Mouse (Mus musculus): Measurements from ENCODE around the gene 1110008L16Rik.
"Not testable (repeated sequence)": the region's sequence is repeated elsewhere in the genome, so short reads cannot be mapped to it uniquely, and the experiment has no call there.

1110008L16Rik gene

DNA sequence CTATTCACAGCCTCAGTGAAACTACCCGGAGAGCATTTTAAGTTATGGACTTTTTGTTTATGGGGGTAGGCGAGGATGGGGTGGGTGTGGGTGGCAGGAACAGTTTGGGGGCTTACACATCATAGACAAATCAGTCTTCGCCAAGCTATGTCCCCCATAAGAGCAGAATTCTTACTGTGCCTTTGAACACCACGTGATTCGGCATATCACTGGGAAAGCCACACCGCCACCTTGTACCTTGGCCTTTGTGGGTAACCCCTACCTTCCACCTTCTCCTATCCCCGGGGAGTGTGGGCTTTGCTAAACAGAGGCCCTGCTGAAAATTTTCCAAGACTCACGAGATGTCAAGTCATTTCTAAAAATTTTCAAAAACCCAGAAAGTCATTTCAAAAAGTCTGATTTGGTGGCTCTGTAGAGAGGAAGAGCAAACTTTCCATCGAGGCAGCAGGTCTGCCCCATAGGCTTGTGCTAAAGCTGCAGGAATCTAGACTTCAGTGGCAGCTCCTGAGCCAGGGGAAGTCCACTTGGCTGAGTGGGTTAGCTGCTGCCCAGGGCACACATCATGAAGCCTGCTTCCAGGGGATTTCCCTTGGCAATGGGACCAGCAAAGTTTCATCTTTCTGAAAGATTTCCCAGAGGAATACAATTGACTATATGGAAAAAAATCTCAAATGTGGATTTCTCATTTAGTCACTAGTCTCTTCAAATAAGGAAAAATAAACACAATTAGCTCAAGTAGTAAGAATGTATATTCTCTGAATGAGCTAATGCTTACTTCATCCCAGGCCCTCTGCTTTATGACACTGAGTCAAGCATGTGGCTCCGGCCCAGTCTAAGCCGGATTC is 93.6 kb downstream of the 1110008L16Rik start:
- DNase-seq: no peak

DNA sequence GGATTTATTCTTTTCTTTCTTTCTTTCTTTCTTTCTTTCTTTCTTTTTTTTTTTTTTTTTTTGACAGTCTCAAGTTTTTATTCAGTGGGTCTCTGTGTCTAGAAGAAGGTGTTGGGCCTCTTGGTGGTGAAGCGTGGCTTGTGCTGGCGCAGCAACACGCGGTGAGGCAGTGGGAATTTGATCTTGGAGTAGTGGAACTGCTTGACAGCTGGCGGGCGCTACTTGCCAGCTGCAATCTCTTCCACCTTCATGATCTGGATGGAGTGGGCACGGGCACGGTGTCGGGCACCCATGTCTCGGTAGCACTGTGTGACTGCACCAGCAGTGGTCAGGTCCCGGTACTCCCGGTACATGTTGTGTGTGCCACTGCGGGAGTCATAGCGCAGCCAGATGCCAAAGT is 96.2 kb downstream of the 1110008L16Rik start:
- DNase-seq: not testable (repeated sequence)

DNA sequence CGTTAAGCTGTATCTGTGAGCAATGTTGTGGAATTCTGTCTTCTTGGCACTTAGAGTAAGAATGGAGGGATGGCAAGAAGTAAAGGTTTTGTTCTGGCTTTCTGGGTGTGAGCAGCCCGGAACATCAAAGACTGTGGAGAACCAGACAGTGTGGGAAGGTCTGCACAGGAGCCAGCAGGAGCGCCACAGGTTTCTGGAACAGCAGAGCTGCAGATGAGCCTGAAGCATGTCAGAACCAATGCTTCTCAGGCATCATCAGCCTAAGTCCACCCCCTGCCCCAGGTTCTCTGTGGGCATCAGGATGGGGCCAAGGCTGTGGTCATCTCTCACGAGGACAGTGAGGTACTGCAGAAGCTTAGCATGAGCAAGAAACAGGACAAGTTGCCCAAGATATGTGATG is 97.2 kb downstream of the 1110008L16Rik start:
- no peak for DNase-seq

DNA sequence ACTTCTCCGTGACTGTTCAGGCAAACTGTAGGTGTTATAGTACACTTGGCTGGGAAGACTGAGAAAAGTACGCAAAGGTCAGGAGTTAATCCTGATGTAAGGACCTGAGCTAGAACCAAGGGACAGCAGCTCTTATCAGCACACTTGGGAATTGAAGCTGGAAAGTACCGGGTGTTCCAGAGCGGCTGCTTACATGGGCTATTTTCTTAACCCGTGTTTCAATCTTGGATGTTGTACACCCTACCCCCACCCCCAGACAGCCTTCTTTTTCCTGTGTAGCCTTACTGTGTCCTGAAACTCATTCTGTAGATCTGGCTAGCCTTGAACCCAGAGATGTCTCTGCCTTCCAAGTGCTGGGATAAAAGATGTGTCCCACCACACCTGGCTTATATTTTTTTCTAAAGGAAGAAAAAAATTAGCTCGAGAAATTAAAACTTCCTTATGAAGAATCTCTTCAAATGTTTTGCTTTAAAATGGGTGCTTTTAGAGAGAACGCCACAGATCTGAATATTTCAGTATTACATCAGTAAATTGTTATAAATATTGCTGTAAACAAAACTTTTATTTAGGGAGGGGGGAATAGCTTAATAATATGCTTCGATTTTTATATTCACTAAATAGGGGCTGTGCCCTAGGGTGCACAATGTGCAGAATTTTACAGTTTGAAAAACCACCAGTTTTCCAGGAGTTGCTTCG is 98.3 kb downstream of the 1110008L16Rik start:
- no peak for DNase-seq

DNA sequence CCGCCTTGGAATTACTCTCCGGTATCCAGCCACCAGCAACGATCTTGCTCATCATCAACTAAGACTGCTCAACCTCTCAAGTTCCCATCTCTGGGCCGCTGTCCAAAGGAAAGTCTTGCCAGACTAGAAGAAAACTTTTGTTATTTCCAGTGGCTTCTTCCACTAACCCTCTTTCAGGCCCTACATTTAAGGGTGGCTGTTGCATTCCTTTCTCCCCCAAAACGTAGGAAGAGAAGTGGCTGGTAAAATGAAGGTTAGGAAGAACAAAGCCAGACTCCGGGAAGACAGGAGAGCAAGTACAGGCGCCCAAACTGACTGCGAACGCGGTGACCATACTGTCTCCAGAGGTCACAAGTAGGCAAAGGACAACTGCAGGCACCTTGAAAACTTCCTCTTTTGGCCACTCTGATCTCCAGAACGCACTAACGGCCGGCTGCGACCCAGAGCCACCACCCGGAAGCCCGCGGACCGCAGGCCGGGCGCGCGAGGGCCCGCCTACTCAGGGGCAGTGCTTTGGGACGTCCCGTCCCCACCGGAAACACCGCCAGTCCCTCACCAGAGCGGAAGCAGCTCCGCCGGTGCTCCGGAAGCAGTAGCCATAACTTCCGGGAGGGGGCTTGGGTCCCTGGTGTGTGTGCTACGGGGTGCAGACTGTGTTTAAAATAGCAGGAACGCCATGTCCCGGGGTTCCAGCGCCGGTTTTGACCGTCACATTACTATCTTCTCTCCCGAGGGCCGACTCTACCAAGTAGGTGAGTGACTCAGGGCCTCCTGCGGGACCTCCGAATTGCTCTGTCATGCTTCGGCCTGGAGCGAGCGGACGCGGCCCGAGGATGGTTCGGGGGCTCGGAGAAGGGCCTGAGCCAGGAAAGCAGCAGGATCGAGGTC is 99.1 kb downstream of the 1110008L16Rik start:
- DNase-seq: peak; percentile 82 to 88

DNA sequence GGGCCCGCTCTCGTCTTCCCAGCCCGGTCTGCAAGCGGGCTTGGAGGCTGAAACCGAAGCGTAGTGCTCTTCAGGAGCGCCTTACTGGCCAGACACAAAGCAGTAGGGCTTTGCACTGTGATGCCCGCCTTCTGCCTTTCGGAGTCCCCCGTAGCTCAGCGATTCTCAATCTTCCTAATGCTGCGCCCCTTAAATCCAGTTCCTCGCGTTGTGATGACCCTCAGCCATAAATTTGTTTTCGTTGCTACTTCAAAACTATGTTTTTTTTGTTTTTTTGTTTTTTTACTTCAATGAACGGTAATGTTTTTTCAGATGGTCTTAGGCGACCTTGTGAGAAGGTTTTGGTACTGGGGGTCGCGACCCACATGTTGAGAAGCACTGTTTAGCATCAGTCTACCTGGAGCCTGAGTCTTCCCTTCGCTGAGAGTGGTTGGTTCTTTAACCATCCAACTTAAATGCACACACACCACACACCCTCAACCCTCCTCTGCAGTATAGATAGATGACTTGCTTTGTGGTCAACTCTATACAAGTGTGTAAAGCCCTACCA is 99.8 kb downstream of the 1110008L16Rik start:
- no peak for DNase-seq

DNA sequence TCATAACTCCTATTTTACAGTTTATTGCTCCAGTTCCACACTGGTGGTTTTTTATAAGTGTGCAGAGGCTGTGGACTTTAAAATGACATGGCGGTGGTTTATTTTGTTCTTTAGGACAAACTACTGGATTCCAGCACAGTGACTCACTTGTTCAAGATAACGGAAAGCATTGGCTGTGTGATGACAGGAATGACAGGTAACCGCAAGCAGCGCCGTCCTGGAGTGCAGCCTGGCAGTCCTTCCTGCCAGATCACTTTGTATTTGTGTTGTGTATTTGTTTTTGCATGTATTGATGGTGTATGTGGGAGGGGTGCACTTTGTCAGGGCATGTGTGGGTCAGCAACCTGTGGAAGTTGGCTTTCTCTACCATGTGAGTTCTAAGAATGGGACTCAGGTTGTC is 108.5 kb downstream of the 1110008L16Rik start:
- DNase-seq: no peak

DNA sequence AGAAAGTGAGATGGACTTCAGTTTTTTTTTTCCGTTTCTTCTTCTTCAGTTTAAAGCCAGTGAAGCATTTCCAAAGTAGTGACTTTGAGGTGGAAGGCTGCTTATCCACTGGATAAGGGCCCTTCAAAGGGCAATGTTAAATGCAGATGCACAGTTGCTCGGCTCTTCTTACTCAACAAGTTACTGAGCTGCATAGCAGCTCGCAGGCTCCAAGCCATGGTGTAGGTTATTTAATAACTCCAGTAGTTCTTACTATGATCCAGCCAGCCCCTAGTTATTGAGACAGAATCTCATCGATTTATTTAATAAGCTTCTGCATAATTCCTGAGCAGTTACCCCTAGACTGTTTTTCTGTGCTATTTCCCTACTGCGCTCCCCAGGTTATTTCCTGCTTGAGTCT is 115.9 kb downstream of the 1110008L16Rik start:
- no peak for DNase-seq

DNA sequence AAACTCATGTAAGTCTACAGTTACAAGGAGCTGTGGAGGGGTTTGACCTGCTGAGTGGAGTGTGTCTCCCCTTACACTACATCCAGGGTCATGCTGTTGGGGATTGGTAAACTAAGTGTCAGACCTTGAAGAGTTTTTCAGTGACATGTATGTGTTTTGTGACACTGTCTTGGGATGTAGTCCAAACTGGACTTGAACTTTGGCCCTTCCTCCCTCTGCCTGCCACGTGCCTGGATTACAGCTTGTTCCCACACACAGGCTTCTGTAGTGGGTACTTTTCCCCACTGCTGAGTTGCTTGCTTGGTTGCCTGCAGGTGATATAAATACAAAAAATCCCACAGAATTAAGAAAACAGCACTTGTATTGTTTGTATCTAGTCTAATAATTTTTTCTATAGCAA is 116.4 kb downstream of the 1110008L16Rik start:
- DNase-seq: no peak

DNA sequence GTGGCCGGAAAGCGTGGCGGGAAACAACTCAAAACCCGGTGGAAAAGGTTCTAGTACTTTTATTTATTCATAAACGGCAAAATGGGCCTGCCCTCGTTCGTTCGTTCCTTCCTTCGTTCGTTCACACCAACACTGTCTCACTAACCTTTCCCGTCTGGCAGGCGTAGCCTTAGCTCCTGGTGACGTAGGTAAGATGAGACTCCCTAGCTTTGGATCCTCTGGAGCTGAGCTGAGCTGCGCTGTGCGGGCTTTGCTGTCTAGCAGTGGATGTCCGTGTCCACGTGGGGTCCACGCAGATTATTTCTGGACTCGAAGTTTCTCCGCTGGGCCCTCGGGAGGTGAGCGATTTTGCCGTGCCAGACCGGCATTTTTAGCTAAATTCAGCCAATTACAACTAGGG is 120.8 kb downstream of the 1110008L16Rik start:
- DNase-seq: no peak

DNA sequence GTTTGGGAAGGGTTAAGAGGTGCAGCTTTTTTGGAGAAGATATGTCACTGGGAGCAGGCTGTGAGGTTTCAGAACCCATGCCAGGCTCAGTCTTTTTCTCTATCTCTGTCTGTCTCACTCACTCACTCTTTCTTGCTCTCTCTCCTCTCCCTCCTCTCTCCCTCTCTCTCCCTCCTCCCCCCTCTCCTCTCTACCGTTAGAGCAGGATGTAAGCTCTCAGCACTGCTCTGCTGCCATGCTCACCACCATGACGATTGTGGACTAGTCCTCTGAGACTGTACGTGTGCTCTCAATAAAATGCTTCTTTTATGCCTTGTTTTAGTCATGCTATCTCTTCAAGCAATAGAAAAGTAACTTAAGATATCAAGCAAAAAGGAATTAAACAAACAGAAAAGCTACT is 122.7 kb downstream of the 1110008L16Rik start:
- DNase-seq: no peak

DNA sequence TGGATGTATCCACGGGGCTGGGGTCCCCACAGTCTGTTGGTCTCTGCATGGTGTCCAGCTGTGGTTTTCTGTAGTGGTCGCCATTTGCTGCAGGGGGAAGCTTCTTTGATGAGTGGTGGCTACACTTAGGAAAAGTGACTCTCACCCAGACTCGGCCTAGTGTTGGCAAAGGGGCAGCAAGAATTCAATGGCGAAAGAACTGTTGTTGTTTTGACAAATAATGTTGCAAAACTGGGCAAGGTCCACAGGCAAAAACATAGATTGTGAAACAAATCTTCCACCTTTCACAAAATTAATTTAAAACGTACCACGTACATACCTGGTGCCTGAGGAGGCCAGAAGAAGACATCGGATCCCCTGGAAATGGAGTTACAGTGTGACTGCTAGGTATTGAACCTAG is 126.9 kb downstream of the 1110008L16Rik start:
- no peak for DNase-seq

DNA sequence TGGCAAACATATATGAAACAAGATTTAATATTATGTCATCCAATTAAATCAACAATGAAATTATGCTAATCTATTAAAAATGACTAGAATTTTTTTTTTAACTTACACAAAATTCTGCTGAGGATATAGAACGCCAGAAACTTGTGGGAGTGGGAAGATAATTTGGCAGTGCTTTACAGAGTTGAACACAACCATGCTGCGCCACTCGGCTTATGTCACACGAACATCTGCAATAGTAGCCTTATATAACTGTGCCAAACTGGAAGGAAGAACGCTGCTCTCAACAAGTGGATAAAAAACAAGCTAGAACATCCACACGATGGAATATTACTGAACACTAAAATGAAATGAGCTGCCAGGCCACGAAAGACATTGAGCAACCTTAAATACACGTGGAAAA is 129.8 kb downstream of the 1110008L16Rik start:
- no peak for DNase-seq

DNA sequence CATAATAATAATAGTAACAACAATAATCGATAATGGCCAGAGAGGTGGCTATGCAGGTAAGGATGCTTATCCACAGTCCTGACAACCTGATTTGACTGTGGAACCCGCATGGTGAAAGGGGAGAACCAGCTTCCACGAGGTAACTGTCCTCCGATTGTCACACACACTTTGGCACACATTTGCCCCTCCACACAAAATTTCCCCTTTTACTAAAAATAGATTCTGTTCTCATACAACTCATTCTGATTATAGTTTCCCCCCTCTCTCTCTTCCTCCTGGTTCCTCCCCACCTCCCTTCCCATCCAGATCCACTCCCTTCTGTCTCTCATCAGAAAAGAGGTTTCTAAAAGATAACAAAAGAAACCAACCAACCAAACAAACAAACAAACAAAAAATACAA is 130.6 kb downstream of the 1110008L16Rik start:
- no peak for DNase-seq
